Mouse (Mus musculus) CH12.LX (cell line): Measurements from ENCODE around the gene Lrmda. TPM values are rescaled to one million over a fixed set of nuclear protein-coding genes. Genes with fewer than 3 reads are reported as not detected.

ENCODE experiments used
- DNase-seq: peaks from one replicate; pipeline ENCODE4 v3.0.0-alpha.2; 2013; ENCODE audit errors: extremely low read depth
- H3K27ac ChIP-seq: 2 replicates; pipeline ENCODE4 v1.5.1; 2012; ENCODE audit warnings: low read depth, mild to moderate bottlenecking, control low read depth, moderate library complexity; ENCODE audit not compliant: insufficient read depth
- H3K27me3 ChIP-seq: replicated peaks from 2 replicates; pipeline ENCODE3; 2012; ENCODE audit warnings: inconsistent platforms
- H3K36me3 ChIP-seq, 2 experiments: replicated peaks in 1 of 2; 2 replicates each; pipeline versions ENCODE3 to v1.6.1; 2012; ENCODE audit warnings: inconsistent platforms in 1 of 2, low read length in 1 of 2, mild to moderate bottlenecking in 1 of 2, mixed read lengths in 1 of 2, moderate library complexity in 1 of 2; ENCODE audit not compliant: control insufficient read depth in 1 of 2, insufficient read depth in 1 of 2
- H3K4me1 ChIP-seq, 2 experiments: 2 replicates each; pipeline ENCODE4 v1.6.1; 2012; ENCODE audit warnings: inconsistent platforms in 1 of 2, moderate library complexity in 1 of 2; ENCODE audit not compliant: insufficient read depth in 2 of 2, control insufficient read depth in 1 of 2
- H3K4me2 ChIP-seq: 2 replicates; pipeline ENCODE4 v1.6.1; 2012; ENCODE audit warnings: low read depth, mild to moderate bottlenecking, control low read depth; ENCODE audit not compliant: poor library complexity, insufficient read depth, severe bottlenecking
- H3K4me3 ChIP-seq, 3 experiments: fragments of 150-350 bp in 1 of 3; sonication (generic) in 1 of 3; replicated peaks in 1 of 3; 2 replicates each; pipeline versions ENCODE3 to v1.5.1; 2011 to 2012; ENCODE audit warnings: low read depth in 2 of 3, low read length in 2 of 3, mild to moderate bottlenecking in 2 of 3, moderate library complexity in 2 of 3, control low read depth in 1 of 3, improper control_type of control experiment in 1 of 3, inconsistent platforms in 1 of 3, mixed read lengths in 1 of 3; ENCODE audit not compliant: poor library complexity in 1 of 3
- H3K79me2 ChIP-seq: replicated peaks from 2 replicates; pipeline ENCODE4 v1.6.1; 2012; ENCODE audit warnings: mild to moderate bottlenecking, moderate library complexity; ENCODE audit not compliant: control insufficient read depth, poor library complexity, insufficient read depth, severe bottlenecking; ENCODE audit errors: extremely low read depth
- H3K9ac ChIP-seq: 2 replicates; pipeline ENCODE4 v1.6.1; 2012; ENCODE audit warnings: low read depth, mild to moderate bottlenecking, control low read depth, moderate library complexity; ENCODE audit not compliant: insufficient read depth
- H3K9me3 ChIP-seq: replicated peaks from 2 replicates; pipeline ENCODE3; 2012; ENCODE audit warnings: low read length, inconsistent platforms, mixed read lengths
- BHLHE40 ChIP-seq: IDR thresholded peaks from 2 replicates; pipeline ENCODE4 v1.6.1; 2011; ENCODE audit warnings: mild to moderate bottlenecking, low read depth, low read length, improper control_type of control experiment
- CHD2 ChIP-seq: IDR thresholded peaks from 2 replicates; pipeline ENCODE4 v1.6.1; 2011; ENCODE audit warnings: low read length, improper control_type of control experiment
- CTCF ChIP-seq, 2 experiments: IDR thresholded peaks in 1 of 2; conservative IDR thresholded peaks in 1 of 2; 2 replicates each; pipeline ENCODE4 v1.5.1; 2011 to 2012; ENCODE audit warnings: low read depth in 2 of 2, low read length in 2 of 2, improper control_type of control experiment in 1 of 2, inconsistent platforms in 1 of 2, mild to moderate bottlenecking in 1 of 2, moderate library complexity in 1 of 2
- E2F4 ChIP-seq: IDR thresholded peaks from 2 replicates; pipeline ENCODE4 v1.6.1; 2011; ENCODE audit warnings: low read depth, low read length, improper control_type of control experiment; ENCODE audit not compliant: insufficient replicate concordance
- EP300 ChIP-seq: IDR thresholded peaks from 2 replicates; pipeline ENCODE4 v1.6.1; 2011; ENCODE audit warnings: low read length, improper control_type of control experiment
- ETS1 ChIP-seq: conservative IDR thresholded peaks from 2 replicates; pipeline ENCODE4 v1.6.1; 2012; ENCODE audit warnings: low read depth, mild to moderate bottlenecking, inconsistent platforms, low read length, improper control_type of control experiment, moderate library complexity
- GABPA ChIP-seq: IDR thresholded peaks from 2 replicates; pipeline ENCODE4 v1.6.1; 2012; ENCODE audit warnings: low read depth, low read length, improper control_type of control experiment, inconsistent platforms; ENCODE audit not compliant: insufficient replicate concordance
- HCFC1 ChIP-seq: IDR thresholded peaks from 2 replicates; pipeline ENCODE4 v1.6.1; 2012; ENCODE audit warnings: low read depth, mild to moderate bottlenecking, inconsistent platforms, low read length, improper control_type of control experiment
- JUN ChIP-seq: IDR thresholded peaks from 2 replicates; pipeline ENCODE4 v1.6.1; 2011; ENCODE audit warnings: low read depth, mild to moderate bottlenecking, low read length, improper control_type of control experiment, moderate library complexity; ENCODE audit not compliant: insufficient read depth
- KAT2A ChIP-seq: IDR thresholded peaks from 2 replicates; pipeline ENCODE4 v1.6.1; 2012; ENCODE audit warnings: low read length, improper control_type of control experiment, inconsistent platforms; ENCODE audit not compliant: insufficient replicate concordance
- MAFK ChIP-seq: IDR thresholded peaks from 2 replicates; pipeline ENCODE4 v1.6.1; 2011; ENCODE audit warnings: low read length, improper control_type of control experiment; ENCODE audit not compliant: insufficient replicate concordance
- MAZ ChIP-seq: IDR thresholded peaks from 2 replicates; pipeline ENCODE4 v1.6.1; 2012; ENCODE audit warnings: low read depth, mild to moderate bottlenecking, inconsistent platforms, low read length, improper control_type of control experiment, moderate library complexity
- MYC ChIP-seq: IDR thresholded peaks from 2 replicates; pipeline ENCODE4 v1.6.1; 2011; ENCODE audit warnings: low read depth, mild to moderate bottlenecking, improper control_type of control experiment, low read length
- NELFE ChIP-seq: IDR thresholded peaks from 2 replicates; pipeline ENCODE4 v1.6.1; 2011; ENCODE audit warnings: low read depth, low read length, improper control_type of control experiment
- PAX5 ChIP-seq: IDR thresholded peaks from 2 replicates; pipeline ENCODE4 v1.6.1; 2012; ENCODE audit warnings: low read length, inconsistent platforms, mixed read lengths
- POLR2A ChIP-seq: IDR thresholded peaks from 2 replicates; pipeline ENCODE4 v1.6.1; 2011; ENCODE audit warnings: low read depth, mild to moderate bottlenecking, improper control_type of control experiment, low read length
- POLR2AphosphoS2 ChIP-seq: IDR thresholded peaks from 2 replicates; pipeline ENCODE4 v1.6.1; 2011; ENCODE audit warnings: low read depth, low read length, improper control_type of control experiment
- RAD21 ChIP-seq: IDR thresholded peaks from 2 replicates; pipeline ENCODE4 v1.6.1; 2011; ENCODE audit warnings: low read depth, mild to moderate bottlenecking, low read length, improper control_type of control experiment, moderate library complexity
- RCOR1 ChIP-seq: conservative IDR thresholded peaks from 2 replicates; pipeline ENCODE4 v1.6.1; 2012; ENCODE audit warnings: low read depth, mild to moderate bottlenecking, inconsistent platforms, low read length, improper control_type of control experiment
- TBP ChIP-seq: conservative IDR thresholded peaks from 2 replicates; pipeline ENCODE4 v1.6.1; 2011; ENCODE audit warnings: low read depth, low read length, improper control_type of control experiment
- TCF12 ChIP-seq: IDR thresholded peaks from 2 replicates; pipeline ENCODE4 v1.6.1; 2014; ENCODE audit warnings: low read depth, mild to moderate bottlenecking, inconsistent platforms, low read length, improper control_type of control experiment
- UBTF ChIP-seq: IDR thresholded peaks from 2 replicates; pipeline ENCODE4 v1.6.1; 2012; ENCODE audit warnings: low read depth, mild to moderate bottlenecking, inconsistent platforms, low read length, improper control_type of control experiment, moderate library complexity
- USF2 ChIP-seq: conservative IDR thresholded peaks from 2 replicates; pipeline ENCODE4 v1.6.1; 2011; ENCODE audit warnings: low read depth, low read length, improper control_type of control experiment
- ZC3H11A ChIP-seq: IDR thresholded peaks from 2 replicates; pipeline ENCODE4 v1.6.1; 2012; ENCODE audit warnings: low read depth, mild to moderate bottlenecking, inconsistent platforms, low read length, improper control_type of control experiment
- ZKSCAN1 ChIP-seq: IDR thresholded peaks from 2 replicates; pipeline ENCODE4 v1.6.1; 2012; ENCODE audit warnings: low read depth, inconsistent platforms, low read length, improper control_type of control experiment, borderline replicate concordance
- ZMIZ1 ChIP-seq: IDR thresholded peaks from 2 replicates; pipeline ENCODE4 v1.6.1; 2012; ENCODE audit warnings: low read depth, mild to moderate bottlenecking, inconsistent platforms, low read length, improper control_type of control experiment
- dilution Hi-C: fragments of 300-500 bp; cut with MboI; formaldehyde crosslinking; loops from 2 replicates; pipeline ENCODE4 v1.14.3; 2020; ENCODE audit warnings: low sequenced_read_pairs; ENCODE audit not compliant: extremely low pct_unique_long_range_greater_than_20kb, extremely low pct_ligation_motif_present
- in situ Hi-C: fragments of 300-500 bp; cut with MboI; formaldehyde crosslinking; loops from 3 replicates; pipeline ENCODE4 v1.14.3; 2019; ENCODE audit warnings: low sequenced_read_pairs, low pct_ligation_motif_present, low pct_unique_long_range_greater_than_20kb, mixed read lengths
- polyA plus RNA-seq: library from polyadenylated mRNA; unstranded; fragments of >175 nt; gene quantifications from 2 replicates; pipeline ENCODE4 v1.2.1, GENCODE M21; 2012; ENCODE audit warnings: low read depth; ENCODE audit not compliant: insufficient read length
- total RNA-seq, 2 experiments: library from RNA; depleted of rRNA; stranded (reverse); fragments of 300-350 nt in 1 of 2; fragments of >200 nt in 1 of 2; gene quantifications; 2 replicates each; pipeline ENCODE4 v1.2.3; 2012 to 2014

The Lrmda gene
- total and polyA plus RNA-seq, 3 experiments = 0.89 to 3.7 (median 1.9) TPM

DNA sequence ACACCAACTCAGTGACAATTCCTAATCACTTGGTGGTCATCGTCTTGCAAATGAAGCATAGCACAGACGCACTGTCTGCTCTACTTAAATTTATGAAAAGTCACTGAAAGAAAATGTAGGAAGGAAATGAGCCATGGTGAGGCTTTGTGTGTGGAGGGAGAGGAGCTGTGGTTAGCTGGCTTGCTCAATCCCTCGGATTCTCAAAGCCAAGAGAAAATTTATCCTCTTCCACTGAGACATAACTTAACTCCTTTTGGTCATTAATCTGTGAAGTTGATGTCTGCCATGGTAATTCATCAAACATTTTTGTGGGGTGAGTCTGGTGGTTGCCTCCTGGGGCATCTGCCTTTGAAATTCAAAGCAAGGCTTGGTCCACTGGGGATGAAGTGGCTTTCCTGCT is 867.7 kb downstream of the Lrmda start:
- in situ Hi-C loops (no loop called here), dilution Hi-C loops (no loop called here)
- H3K9me3 ChIP-seq = no peaks in the 10 kb centered on the region
- H3K4me1 ChIP-seq = peaks cover 2 to 14% of the 10 kb centered on the region in 2 experiments; a peak in 2 of 4 replicates
- no peak overlapping the region for H3K9ac ChIP-seq
- H3K27ac ChIP-seq = no peak overlapping the region
- no peak overlapping the region for H3K4me3 ChIP-seq
- no peaks in the 10 kb centered on the region for H3K36me3 ChIP-seq
- TF ChIP-seq POLR2AphosphoS2 (no peak), JUN (no peak), ETS1 (no peak)
- no peaks in the 10 kb centered on the region for H3K27me3 ChIP-seq
- no peak overlapping the region for H3K4me2 ChIP-seq
- no peaks in the 10 kb centered on the region for H3K79me2 ChIP-seq
- DNase-seq = no peak

GRCm38 (mm10) chr14:22899312-22899711 is 879.8 kb downstream of the Lrmda start:
- in situ Hi-C loops = no loop called here
- dilution Hi-C loops = no loop called here
- no peaks in the 10 kb centered on the region for H3K9me3 ChIP-seq
- peaks cover 0 to 4% of the 10 kb centered on the region in 2 experiments; a peak in 1 of 4 replicates for H3K4me1 ChIP-seq
- H3K27me3 ChIP-seq = no peaks in the 10 kb centered on the region
- H3K27ac ChIP-seq = no peak overlapping the region
- H3K4me2 ChIP-seq = no peak overlapping the region
- no peaks in the 10 kb centered on the region for H3K79me2 ChIP-seq
- H3K9ac ChIP-seq = no peak overlapping the region
- DNase-seq = peak; percentile 16
- no peaks in the 10 kb centered on the region for H3K36me3 ChIP-seq
- no peak overlapping the region for H3K4me3 ChIP-seq
- TF ChIP-seq ZC3H11A = no peak
- no peak for TF ChIP-seq RCOR1
- TF ChIP-seq ZKSCAN1 = no peak
- no peak for TF ChIP-seq HCFC1
- no peak for TF ChIP-seq MAFK
- TF ChIP-seq TBP = no peak
- no peak for TF ChIP-seq GABPA
- TF ChIP-seq KAT2A = no peak
- TF ChIP-seq ETS1 = no peak
- TF ChIP-seq NELFE = no peak
- no peak for TF ChIP-seq USF2

DNA sequence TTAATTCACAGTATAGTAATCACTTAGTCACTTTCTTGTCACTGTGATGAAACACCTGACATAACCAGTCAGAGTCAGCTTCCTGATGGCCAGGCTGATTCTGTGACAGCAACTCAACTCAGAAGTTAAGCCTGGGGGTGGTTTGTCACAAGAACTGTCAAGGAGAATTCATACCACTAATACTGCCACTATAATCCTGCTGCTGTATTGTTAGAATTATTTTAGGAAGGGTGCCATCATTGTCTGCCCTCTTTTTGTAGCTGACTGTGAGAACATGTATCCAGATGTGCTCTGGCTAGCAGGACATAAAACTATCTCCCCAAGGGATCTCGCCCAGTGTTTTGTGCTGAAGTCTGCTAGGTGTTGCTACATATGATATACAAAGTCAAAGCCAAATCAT is 882.6 kb downstream of the Lrmda start:
- no peaks in the 10 kb centered on the region for H3K79me2 ChIP-seq
- no peak for TF ChIP-seq BHLHE40
- TF ChIP-seq UBTF = no peak
- TF ChIP-seq USF2 = no peak
- no peak for TF ChIP-seq EP300
- no peak for TF ChIP-seq MYC
- no peak for TF ChIP-seq MAZ
- no peak for TF ChIP-seq E2F4
- TF ChIP-seq CHD2 = no peak
- TF ChIP-seq PAX5 = no peak
- TF ChIP-seq RAD21 = no peak
- no peak for TF ChIP-seq ZMIZ1
- TF ChIP-seq CTCF (conservative IDR thresholded peaks at IDR 0.05 in 1 of 2, IDR thresholded peaks at IDR 0.05 in 1 of 2; ENCODE audit: low read depth in 2 of 2, low read length in 2 of 2) = no peak
- no peak for TF ChIP-seq POLR2A
- no peak for TF ChIP-seq TCF12
- TF ChIP-seq, all 38 proteins: peak for 0
- DNase-seq = no peak
- dilution Hi-C loops = no loop called here
- Histone ChIP-seq H3K36me3 (no peaks in the 10 kb centered on the region), H3K9ac (no peak overlapping the region), H3K27me3 (no peaks in the 10 kb centered on the region), H3K27ac (no peak overlapping the region), H3K9me3 (no peaks in the 10 kb centered on the region), H3K4me3 (no peak overlapping the region), H3K4me1 (peaks cover 0 to 4% of the 10 kb centered on the region in 2 experiments; a peak in 1 of 4 replicates), H3K4me2 (no peak overlapping the region)
- in situ Hi-C loops = no loop called here
